Mouse (Mus musculus) erythroblast, embryonic 14.5 days (primary cell): ENCODE results near the gene Gkn1.

Source experiments
- GATA1 ChIP-seq: IDR thresholded peaks from 2 replicates; pipeline ENCODE4 v1.6.1; 2012; ENCODE audit warnings: low read length, inconsistent platforms, mixed read lengths
- TAL1 ChIP-seq: IDR thresholded peaks from 3 replicates; pipeline ENCODE4 v1.6.1; 2012; ENCODE audit warnings: low read length, inconsistent platforms, mixed read lengths

DNA sequence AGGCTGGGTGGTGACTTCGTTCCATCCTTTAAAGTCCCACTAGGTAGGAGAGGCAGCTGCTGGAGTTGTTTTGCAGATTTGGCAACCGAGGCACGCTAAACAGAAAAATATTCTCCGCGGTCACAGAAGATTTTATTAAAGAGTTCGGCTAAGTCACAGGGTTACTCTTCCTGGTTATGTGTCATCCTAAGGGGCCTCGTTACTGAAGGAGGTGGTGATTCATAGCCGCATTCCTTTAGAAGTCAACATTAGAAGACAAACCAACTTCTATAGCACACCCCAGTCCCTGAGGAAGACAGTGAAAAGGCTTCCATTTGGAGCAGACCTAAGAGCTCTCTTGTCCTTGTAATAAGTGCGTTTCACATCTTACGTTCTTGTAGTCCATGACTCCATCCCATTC lies 35.9 kb upstream of the Gkn1 start:
- TF ChIP-seq GATA1 (no peak), TAL1 (no peak)
